Mouse (Mus musculus) monocyte, adult 2 months (primary cell): Measurements from ENCODE around the gene Tmem106a.
A peak's percentile ranks its signal among the peaks of the same experiment; 100 is the strongest.

ENCODE experiments used
- DNase-seq, 2 experiments: peaks; one replicate each; pipeline ENCODE4 v3.0.0; 2022; ENCODE audit warnings: low spot score in 2 of 2, low read depth in 1 of 2

Tmem106a gene

GRCm38 (mm10) chr11:101639761-101640160, 57.7 kb downstream of the Tmem106a start:
- DNase-seq, result no peak

DNA sequence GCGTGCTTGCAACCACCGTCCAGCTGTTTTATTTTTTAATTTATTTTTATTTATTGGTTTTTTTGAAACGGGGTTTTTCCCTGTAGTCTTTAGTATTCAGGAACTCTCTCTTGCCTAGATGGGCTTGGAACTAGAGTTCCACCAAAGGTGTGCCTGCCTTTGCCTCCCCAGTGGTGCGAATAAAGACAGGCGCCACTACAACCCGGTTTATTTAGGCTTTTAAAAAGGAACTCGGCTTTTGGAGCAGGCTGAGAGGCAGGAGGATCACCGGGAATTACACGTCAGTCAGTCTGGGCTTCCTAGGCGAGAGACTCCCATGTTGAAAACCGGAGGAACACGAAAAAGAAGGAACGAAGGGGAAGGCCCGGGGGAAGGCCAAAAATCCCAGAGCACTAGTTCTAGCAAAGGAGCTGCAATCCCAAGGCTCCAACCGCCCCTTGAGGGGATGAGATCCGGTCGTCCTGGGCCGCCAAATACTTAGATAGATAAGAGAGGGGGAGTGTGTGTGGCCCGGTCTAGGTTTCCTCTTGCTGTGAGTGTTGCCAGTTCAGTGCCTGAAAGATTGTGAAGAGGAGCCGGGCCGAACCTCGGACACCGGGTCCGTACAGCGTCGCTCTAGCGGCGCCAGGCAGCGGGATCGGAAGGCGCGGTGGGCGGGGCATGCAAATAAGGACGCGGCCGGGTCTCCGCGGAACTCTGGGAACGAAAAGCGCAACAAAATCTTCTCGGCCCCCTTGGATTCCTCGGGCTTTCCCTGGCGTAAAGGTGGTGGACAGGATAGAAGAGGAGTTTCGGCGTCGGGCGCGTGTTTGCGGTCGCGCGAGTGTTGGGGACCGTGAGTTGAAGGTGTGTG, 59.0 kb downstream of the Tmem106a start:
- peak in 1 of 2 experiments; percentile 72 for DNase-seq
